Mouse (Mus musculus) heart, postnatal 0 days (tissue): Measurements from ENCODE around the gene Ppox. TPM values are rescaled to one million over a fixed set of nuclear protein-coding genes. Genes with fewer than 3 reads are reported as not detected.
A peak's percentile ranks its signal among the peaks of the same experiment; 100 is the strongest.

Experiments used
- ATAC-seq: fragments of 200-750 bp; cut with Nextera tagmentation; 2 replicates; pipeline ENCODE4 v1.8.0; 2017; ENCODE audit warnings: low read depth, moderate number of reproducible peaks, moderate library complexity; ENCODE audit not compliant: insufficient read depth
- DNase-seq: peaks from one replicate; pipeline ENCODE4 v3.0.0-alpha.2; 2016; ENCODE audit warnings: low spot score
- H3K27ac ChIP-seq: fragments of 300-500 bp; sonication (generic); 2 replicates; pipeline ENCODE4 v1.5.1; 2014; ENCODE audit warnings: low read depth, mild to moderate bottlenecking
- H3K27me3 ChIP-seq: fragments of 300-500 bp; sonication (generic); 2 replicates; pipeline ENCODE4 v1.6.1; 2014; ENCODE audit warnings: low read length, mixed read lengths; ENCODE audit not compliant: control insufficient read depth, insufficient read depth
- H3K36me3 ChIP-seq: fragments of 300-500 bp; sonication (generic); replicated peaks from 2 replicates; pipeline ENCODE4 v1.6.1; 2014; ENCODE audit warnings: low read length, mixed read lengths; ENCODE audit not compliant: control insufficient read depth, insufficient read depth
- H3K4me1 ChIP-seq: fragments of 300-500 bp; sonication (generic); 2 replicates; pipeline ENCODE4 v1.6.1; 2014; ENCODE audit warnings: antibody characterized with exemption; ENCODE audit not compliant: control insufficient read depth, insufficient read depth
- H3K4me2 ChIP-seq: fragments of 300-500 bp; sonication (generic); 2 replicates; pipeline ENCODE4 v1.6.1; 2014; ENCODE audit warnings: low read depth, mild to moderate bottlenecking, low read length, moderate library complexity
- H3K4me3 ChIP-seq: fragments of 300-500 bp; sonication (generic); 2 replicates; pipeline ENCODE4 v1.5.1; 2014; ENCODE audit warnings: low read depth, low read length
- H3K9ac ChIP-seq: fragments of 300-500 bp; sonication (generic); replicated peaks from 2 replicates; pipeline ENCODE4 v1.6.1; 2014; ENCODE audit warnings: low read depth, low read length, mixed read lengths
- H3K9me3 ChIP-seq: fragments of 300-500 bp; sonication (generic); replicated peaks from 2 replicates; pipeline ENCODE4 v1.6.1; 2016; ENCODE audit warnings: low read length; ENCODE audit not compliant: control insufficient read depth
- CTCF ChIP-seq: IDR thresholded peaks from 2 replicates; pipeline ENCODE4 v1.5.1; 2016; ENCODE audit warnings: antibody characterized with exemption, control low read depth, low read depth
- EP300 ChIP-seq: IDR thresholded peaks from 2 replicates; pipeline ENCODE4 v1.6.1; 2016; ENCODE audit warnings: antibody characterized with exemption, low read depth
- WGBS: fragments of 180-500 bp; shearing (Covaris S2); extraction: QIAGEN DNeasy Blood & Tissue Kit; methylation state at CpG from one replicate; pipeline ENCODE4 v1.1.7; 2014; 5-methylcytosine and 5-hydroxymethylcytosine counted together
- polyA plus RNA-seq: library from polyadenylated mRNA; unstranded; fragments of >200 nt; fragmentation: Nextera tagmentation; extraction: Ambion mirVana; gene quantifications from 2 replicates; pipeline ENCODE4 v1.2.1, GENCODE M21; 2015
- total RNA-seq: library from RNA; depleted of rRNA; stranded (reverse); fragments of >200 nt; gene quantifications from 2 replicates; pipeline ENCODE4 v1.2.3, GENCODE M21; 2014; ENCODE audit warnings: low replicate concordance

Gene Ppox
- total and polyA plus RNA-seq, 2 experiments from 2014 or later, result 24.6 to 52.4 TPM

DNA sequence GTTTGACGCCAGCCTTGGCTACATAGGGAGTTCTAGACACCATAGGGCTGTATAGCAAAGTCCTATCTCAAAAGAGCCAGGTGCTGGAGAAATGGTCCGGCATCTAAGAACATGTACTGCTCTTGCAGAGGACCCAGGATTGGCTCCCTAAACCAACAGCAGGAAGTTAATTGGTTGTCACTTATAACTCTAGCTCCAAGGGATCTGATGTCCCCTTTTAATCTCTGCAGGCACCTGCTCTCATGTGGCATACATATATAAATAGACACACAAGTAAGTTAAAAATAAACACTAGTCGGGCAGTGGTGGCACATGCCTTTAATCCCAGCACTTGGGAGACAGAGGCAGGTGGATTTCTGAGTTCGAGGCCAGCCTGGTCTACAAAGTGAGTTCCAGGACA, 45.2 kb downstream of the Ppox start:
- WGBS, result 28% methylated on average over 4 of the region's 4 CpGs
- no peak for TF ChIP-seq EP300
- no peak for TF ChIP-seq CTCF
- Histone ChIP-seq H3K4me3 (no peak overlapping the region), H3K4me2 (no peak overlapping the region), H3K27me3 (no peaks in the 10 kb centered on the region), H3K27ac (peak overlapping the region; percentile 2), H3K36me3 (peaks cover 71% of the 10 kb centered on the region), H3K9ac (no peak overlapping the region), H3K4me1 (0 out of 2 replicates have a peak, but pooled peaks cover 6% of the 10 kb centered on the region), H3K9me3 (no peaks in the 10 kb centered on the region)
- DNase-seq (no peak), ATAC-seq (peak; percentile 40; the same call in 1 of the 2 replicates)

DNA sequence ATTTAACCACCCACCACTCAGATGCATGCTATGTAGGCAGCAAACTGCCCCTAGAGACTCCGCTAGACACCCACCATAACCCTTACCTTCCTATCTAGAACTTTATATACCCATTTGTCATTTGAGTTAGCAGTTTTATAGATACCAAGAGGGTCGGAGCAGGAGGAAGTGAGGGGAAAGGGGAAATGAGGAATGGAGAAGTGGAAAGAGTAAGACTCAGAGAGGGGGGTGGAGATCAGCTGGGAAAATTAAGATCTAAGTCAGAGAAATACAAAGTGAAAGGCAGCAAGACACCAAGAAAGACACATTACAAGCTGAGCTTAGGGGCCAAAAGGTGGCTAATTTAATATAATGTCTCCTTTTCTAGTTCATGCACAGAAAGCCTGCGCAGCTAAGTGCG, 46.4 kb downstream of the Ppox start:
- Histone ChIP-seq H3K4me3 (no peak overlapping the region), H3K4me2 (no peak overlapping the region), H3K36me3 (peaks cover 59% of the 10 kb centered on the region), H3K9me3 (no peaks in the 10 kb centered on the region), H3K9ac (no peak overlapping the region), H3K27ac (peak overlapping the region; percentile 15; the same call in 1 of the 2 replicates), H3K4me1 (0 out of 2 replicates have a peak, but pooled peaks cover 6% of the 10 kb centered on the region), H3K27me3 (no peaks in the 10 kb centered on the region)
- WGBS, result 88% methylated on average over 4 of the region's 4 CpGs
- ATAC-seq (no peak), DNase-seq (no peak)
- TF ChIP-seq EP300, result no peak
- no peak for TF ChIP-seq CTCF

DNA sequence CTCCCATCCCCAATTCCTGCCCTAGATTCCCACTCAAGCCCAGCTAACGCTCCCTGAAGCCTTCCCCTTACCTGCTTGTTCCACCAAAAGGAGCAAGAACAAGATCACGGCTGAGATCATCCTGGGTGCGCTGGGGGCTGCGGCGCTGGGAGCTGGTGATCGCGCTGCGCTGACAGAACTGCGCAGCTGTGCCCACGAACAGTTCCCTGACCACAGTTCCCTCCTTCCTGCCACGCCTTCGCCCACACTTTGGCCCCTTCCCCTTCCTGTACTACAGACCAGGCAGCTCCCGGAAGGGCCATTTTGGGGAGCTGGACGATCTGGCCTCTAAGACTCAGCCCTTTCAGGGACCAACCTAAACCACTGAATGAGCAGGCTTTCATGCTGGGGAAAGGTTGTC, 46.9 kb downstream of the Ppox start, which contains the start of gene Fcer1g:
Gene Fcer1g (minus strand): TSS at position 240 of the 400 bp plus-strand sequence.
- no peaks in the 10 kb centered on the region for H3K9me3 ChIP-seq
- no peak for DNase-seq
- TF ChIP-seq EP300, result no peak
- TF ChIP-seq CTCF, result no peak
- H3K4me3 ChIP-seq, result no peak within 1 kb of the TSS; the same call in 1 of the 2 replicates
- no peak within 1 kb of the TSS for H3K4me2 ChIP-seq
- 0 out of 2 replicates have a peak, but pooled peaks cover 6% of the 10 kb centered on the region for H3K4me1 ChIP-seq
- no peaks in the 10 kb centered on the region for H3K27me3 ChIP-seq
- peaks cover 56% of the 10 kb centered on the region for H3K36me3 ChIP-seq
- H3K9ac ChIP-seq, result no peak within 1 kb of the TSS
- 78% methylated on average over 14 of the region's 14 CpGs for WGBS
- no peak for ATAC-seq
- peak within 1 kb of the TSS; percentile 15; the same call in 1 of the 2 replicates for H3K27ac ChIP-seq

DNA sequence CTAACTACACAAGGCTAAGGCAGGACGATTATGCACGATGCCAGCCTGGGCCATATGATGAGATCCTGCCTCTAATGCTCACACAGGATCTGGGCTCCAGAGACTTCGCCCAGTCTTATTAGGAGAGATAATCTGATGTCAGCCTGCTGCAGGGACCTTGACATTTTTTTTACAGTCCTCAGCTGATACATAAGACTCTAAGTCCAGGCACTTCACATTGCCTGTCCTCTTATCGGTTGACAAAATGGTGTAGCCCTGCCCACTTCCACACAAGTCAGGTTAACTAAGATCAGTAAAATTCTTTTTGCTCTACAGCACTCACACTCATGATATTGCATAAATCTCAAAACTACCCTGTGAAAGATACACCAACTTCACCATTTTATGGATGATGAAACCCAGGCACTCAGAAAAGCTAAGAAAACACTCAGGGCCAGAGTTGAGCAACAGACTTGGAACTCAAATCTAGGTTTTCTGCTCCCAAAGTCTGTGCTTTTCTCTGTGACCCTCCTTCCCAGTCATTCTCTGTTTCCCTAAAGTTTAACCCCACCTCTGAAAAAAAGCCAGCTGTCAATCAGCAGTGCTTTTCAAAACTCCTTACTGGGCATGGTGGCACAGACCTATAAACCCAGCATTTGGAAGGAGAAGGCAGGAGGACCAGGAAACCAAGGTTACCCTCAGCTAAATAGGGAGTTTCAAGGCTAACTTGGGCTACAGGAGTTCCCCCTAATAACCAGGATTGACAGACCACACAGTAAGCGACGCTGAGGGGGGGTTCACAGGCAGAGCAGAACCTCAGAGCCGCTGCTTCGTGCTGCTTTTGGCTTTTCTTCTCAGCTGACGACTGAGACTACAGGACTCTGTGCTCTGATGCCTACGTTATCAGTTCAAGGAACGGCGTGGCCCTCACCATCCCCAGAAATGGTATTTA, 47.9 kb downstream of the Ppox start:
- Histone ChIP-seq H3K4me1 (0 out of 2 replicates have a peak, but pooled peaks cover 6% of the 10 kb centered on the region), H3K4me3 (no peak overlapping the region), H3K27ac (no peak overlapping the region), H3K4me2 (no peak overlapping the region), H3K9ac (no peak overlapping the region), H3K9me3 (no peaks in the 10 kb centered on the region), H3K36me3 (peaks cover 45% of the 10 kb centered on the region), H3K27me3 (no peaks in the 10 kb centered on the region)
- ATAC-seq (no peak), DNase-seq (no peak)
- TF ChIP-seq CTCF, result no peak
- no peak for TF ChIP-seq EP300
- WGBS, result 61% methylated on average over 12 of the region's 12 CpGs

GRCm38 (mm10) chr1:171232348-171232747, 48.6 kb downstream of the Ppox start:
- no peak overlapping the region for H3K27ac ChIP-seq
- peaks cover 38% of the 10 kb centered on the region for H3K36me3 ChIP-seq
- no peaks in the 10 kb centered on the region for H3K9me3 ChIP-seq
- no peak overlapping the region for H3K9ac ChIP-seq
- no peak overlapping the region for H3K4me2 ChIP-seq
- H3K4me1 ChIP-seq, result 0 out of 2 replicates have a peak, but pooled peaks cover 6% of the 10 kb centered on the region
- DNase-seq, result no peak
- H3K27me3 ChIP-seq, result no peaks in the 10 kb centered on the region
- 78% methylated on average over 5 of the region's 5 CpGs for WGBS
- H3K4me3 ChIP-seq, result no peak overlapping the region
- TF ChIP-seq CTCF (no peak), EP300 (no peak)
- ATAC-seq, result no peak
